Mouse (Mus musculus): ENCODE measurements at regions not wholly inside any gene's neighbourhood (a gene's known extent, or its start where the extent isn't known, plus 50 kb on each side); places are given as distances from the start of the nearest gene placed in this dataset.

DNA sequence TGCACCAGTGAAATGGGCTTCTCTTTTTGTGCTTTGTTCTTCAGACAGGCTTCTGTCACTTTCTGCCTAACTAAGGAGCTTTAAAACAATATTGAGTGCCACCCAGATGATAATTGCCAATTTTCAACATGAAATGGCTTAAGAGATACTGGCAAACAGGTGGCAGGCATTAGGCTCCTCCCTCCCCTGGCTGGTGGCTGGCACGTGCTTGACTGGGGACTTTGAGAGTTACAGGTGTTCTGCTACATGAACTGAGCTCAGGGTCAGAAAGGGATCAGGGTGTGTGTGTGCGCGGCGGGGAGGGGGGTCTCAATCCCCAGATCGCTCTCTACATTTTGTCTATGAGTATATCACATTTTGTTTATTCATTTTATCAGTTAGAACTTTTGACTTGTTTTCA, 245.4 kb downstream of the Ndfip2 start:
- DNase-seq (ENCODE audit: low spot score in 2 of 2): no peak

DNA sequence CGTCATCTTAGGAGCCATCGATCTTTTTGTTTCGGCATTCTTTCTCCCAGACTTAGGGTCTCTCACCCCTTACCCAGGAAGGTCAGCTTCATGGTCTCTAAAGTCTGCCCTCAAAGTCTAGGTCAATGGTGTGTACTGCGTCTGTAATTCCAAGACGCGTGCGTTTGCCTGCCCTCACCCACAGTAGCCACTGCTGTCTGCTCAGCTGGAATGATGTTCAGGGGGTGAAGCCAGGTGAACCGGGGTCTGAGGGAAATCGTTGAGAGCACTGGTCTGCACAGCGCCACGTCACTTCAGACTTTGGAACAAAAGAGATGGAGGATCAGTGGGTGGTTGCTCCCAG, 244.2 kb downstream of the Ndfip2 start:
- no peak for DNase-seq (ENCODE audit: low spot score in 2 of 2)

GRCm38 (mm10) chr14:105501792-105502632, 243.6 kb downstream of the Ndfip2 start:
- DNase-seq (ENCODE audit: low spot score in 2 of 2): no peak

DNA sequence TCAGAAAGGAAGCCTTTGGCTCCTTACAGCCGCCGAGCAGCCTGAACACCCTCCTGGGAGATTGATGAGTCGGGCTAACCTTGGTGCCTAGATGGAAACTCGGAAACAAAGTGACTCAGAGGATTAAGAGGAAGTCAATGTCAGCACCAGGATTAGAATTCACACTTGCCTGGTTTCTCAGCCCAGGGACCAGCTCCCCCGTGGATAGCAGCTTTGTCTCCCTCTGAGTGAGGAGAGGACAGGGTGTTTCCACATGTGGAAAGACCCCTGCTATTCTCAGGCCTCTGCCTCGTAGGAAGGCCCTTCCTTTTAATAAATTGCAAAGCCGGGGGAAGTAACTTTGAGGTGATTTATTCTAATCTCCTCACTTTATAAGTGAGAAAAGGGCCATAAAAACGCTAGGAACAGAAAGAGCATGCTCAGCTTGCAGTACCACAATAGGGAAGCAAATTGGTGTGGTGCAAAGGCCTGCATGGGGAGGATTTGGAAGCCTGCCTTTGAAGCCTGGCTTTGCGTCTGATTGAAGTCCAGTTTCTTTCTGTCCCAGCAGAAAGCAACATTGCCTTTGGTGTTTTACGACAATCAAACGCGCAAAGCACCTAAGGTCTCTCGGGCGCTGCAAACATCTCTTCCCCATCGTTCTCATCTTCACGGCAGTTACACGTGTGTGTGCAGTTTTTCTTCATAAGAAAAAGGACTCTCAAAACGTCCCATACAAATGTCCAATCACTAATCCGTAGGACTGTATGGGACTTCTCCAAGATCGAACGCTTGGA, 242.8 kb downstream of the Ndfip2 start:
- no peak for DNase-seq (ENCODE audit: low spot score in 2 of 2)

GRCm38 (mm10) chr14:105499319-105499895, 241.0 kb downstream of the Ndfip2 start:
- no peak for DNase-seq (ENCODE audit: low spot score in 2 of 2)

- peak in 1 of 2 experiments; percentile 26 for DNase-seq (ENCODE audit: low spot score in 2 of 2)
Observed at GRCm38 (mm10) chr14:105498155-105498906, 240.0 kb downstream of the Ndfip2 start.

DNA sequence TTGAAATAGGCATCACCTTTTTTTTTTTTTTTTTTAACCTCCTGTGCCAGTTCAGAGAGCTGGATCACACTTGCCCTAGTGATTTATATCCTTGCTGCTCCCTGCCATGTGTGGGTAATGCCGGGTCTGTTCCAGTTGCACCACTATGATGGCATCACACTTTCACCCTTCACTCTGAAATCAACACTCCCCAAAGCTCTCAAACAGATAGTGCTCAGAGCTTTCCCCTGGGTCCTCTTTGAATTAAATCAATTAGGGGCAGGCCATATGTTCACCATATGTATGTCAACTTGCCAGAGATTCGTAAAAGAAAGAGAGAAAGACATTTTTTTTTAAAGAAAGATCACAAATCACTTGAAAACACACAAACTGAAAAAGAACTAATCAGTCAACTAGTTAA, 236.8 kb downstream of the Ndfip2 start:
- no peak for DNase-seq (ENCODE audit: low spot score in 2 of 2)

GRCm38 (mm10) chr14:105494415-105494814, 236.0 kb downstream of the Ndfip2 start:
- DNase-seq (ENCODE audit: low spot score in 2 of 2): no peak

- peak in 1 of 2 experiments; percentile 37 for DNase-seq (ENCODE audit: low spot score in 2 of 2)
Observed at GRCm38 (mm10) chr14:105490158-105490557, 231.8 kb downstream of the Ndfip2 start.

GRCm38 (mm10) chr14:105483352-105484083, 225.1 kb downstream of the Ndfip2 start:
- DNase-seq (ENCODE audit: low spot score in 2 of 2): peak; percentile 39 to 58

DNA sequence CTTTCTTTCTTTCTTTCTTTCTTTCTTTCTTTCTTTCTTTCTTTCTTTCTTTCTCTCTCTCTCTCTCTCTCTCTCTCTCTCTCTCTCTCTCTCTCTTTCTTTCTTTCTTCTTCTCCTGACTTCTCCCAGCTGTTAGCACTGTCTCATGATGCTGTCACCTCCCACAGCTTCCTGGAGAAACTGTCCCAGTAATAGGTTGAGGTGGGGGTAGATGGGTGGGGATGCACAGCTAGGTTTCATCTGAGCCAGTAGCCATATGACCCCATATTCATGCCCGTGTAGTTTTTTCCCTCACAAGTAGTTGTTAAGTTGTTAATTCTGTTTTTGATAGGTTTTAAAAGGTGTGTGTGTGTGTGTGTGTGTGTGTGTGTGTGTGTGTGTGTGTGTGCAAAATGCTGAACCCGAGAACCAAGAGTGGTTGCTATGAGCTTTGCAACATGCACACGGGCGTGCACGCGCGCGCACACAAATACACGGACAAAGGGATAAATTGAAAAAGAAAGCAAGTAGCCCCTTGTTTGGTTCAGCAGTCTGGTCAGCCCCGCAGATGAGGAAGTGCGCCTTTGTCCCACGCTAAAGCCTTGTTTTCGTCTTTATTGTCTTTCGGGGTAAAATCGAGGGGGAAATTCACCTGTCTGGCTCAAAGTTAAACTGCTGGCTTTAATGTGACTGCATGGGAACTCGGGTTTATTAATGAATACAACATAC, 224.4 kb downstream of the Ndfip2 start:
- peak in 1 of 2 experiments; percentile 35 for DNase-seq (ENCODE audit: low spot score in 2 of 2)

GRCm38 (mm10) chr14:105480048-105480447, 221.7 kb downstream of the Ndfip2 start:
- no peak for DNase-seq (ENCODE audit: low spot score in 2 of 2)

- peak in 1 of 2 experiments; percentile 73 for DNase-seq (ENCODE audit: low spot score in 2 of 2)
Observed at GRCm38 (mm10) chr14:105474991-105475553, 216.7 kb downstream of the Ndfip2 start.

- no peak for DNase-seq (ENCODE audit: low spot score in 2 of 2)
Observed at GRCm38 (mm10) chr14:105448919-105449458, 190.6 kb downstream of the Ndfip2 start.

GRCm38 (mm10) chr14:105447088-105447487, 188.7 kb downstream of the Ndfip2 start:
- no peak for DNase-seq (ENCODE audit: low spot score in 2 of 2)

GRCm38 (mm10) chr14:105435343-105435742, 177.0 kb downstream of the Ndfip2 start:
- no peak for DNase-seq (ENCODE audit: low spot score in 2 of 2)

- DNase-seq (ENCODE audit: low spot score in 2 of 2): no peak
Observed at GRCm38 (mm10) chr14:105433456-105433855, 175.1 kb downstream of the Ndfip2 start.

DNA sequence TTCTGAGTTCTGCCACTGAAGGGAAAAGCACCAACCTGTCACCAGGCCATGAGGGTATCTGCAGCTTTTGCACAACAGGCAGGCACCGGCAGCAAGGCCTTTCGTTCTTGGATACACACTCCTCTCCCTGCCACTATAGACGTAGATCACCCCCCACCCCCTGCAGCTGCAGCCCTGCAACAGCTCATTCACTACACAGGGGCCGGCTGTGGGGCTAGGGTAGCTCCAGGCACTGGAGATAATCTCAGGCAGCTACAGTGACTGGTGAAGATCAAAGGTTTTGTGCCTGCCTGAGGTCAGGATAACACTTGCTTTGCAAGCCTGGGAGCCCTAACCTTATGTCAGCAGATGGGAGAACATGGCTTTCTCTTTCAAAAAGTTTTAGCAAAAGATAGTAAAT, 174.3 kb downstream of the Ndfip2 start:
- DNase-seq (ENCODE audit: low spot score in 2 of 2): no peak

GRCm38 (mm10) chr14:105431584-105431983, 173.2 kb downstream of the Ndfip2 start:
- DNase-seq (ENCODE audit: low spot score in 2 of 2): no peak
